Comparison of ENCODE assay signal across 7 mouse cellular contexts in the genomic region with DNA sequence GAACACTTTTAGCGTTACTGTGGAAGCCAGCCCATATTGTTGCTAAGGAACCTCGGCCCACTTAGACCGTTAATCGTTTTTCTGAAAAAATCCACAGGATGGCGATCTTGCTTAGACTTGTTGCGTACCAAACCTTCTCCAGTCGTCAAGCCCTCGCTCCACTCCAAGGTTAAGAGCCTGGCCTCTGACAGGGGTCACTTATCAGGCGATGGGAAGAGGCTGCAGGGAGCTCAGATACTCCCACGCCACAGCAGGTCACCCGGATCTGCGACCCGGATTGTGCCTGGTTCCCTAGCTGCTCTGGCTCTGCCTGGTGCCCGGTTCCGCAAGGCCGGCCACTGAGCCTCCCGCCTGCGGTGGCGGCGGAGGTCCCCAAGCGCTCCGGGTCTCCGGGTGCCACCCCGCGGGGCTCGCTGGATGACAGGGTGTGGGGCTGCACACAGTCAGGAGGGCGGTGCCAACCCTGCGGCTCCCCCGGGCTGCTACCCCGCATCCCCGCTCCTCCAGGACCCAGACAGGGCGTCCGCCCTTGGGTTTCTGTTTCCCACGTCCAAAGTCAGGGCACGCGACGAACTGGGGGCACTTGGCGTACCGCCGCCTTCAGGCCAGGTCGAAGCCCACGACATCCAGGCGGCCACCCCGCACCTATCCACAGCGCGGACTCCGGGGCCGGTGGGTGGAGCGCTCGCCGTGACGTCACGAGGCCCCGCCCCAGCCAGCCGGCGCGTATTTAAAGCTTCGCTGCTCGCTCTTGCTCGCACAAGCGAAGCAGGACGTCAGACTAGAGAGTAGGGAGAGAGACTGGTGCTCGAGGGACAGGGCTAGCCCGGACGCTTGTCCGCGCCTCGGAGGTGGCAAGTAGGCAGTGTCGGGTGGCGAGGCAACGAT. TPM values are rescaled to one million over a fixed set of nuclear protein-coding genes. Genes with fewer than 3 reads are reported as not detected.
A peak's percentile ranks its signal among the peaks of the same experiment; 100 is the strongest.
DNase-seq lines count a peak whose midpoint lies in the region; ATAC-seq and TF ChIP-seq lines count a peak whose summit lies in the region.

A gene (plus strand): TSS at position 756 of the 888 bp plus-strand sequence.

- peak; percentile 75 for TF ChIP-seq CTCF in heart, adult 2 months (IDR thresholded peaks at IDR 0.05)
- peak; percentile 75 for TF ChIP-seq CTCF in kidney, adult 2 months (conservative IDR thresholded peaks at IDR 0.05; ENCODE audit: insufficient read depth, insufficient read length, low read depth, low read length)
- TF ChIP-seq CTCF in small intestine, adult 2 months (IDR thresholded peaks at IDR 0.05; ENCODE audit: extremely low read depth, insufficient read length, insufficient replicate concordance, low read depth, low read length): peak; percentile 45; the same call in 1 of the 2 replicates

- H3K9me3 ChIP-seq in embryonic facial prominence, embryonic 13.5 days: peaks cover 5% of the 10 kb centered on the region; the same call in 1 of the 2 replicates
- no peaks in the 10 kb centered on the region for H3K9me3 ChIP-seq in limb, embryonic 11.5 days (ENCODE audit: control insufficient read depth, low read length)
- H3K9me3 ChIP-seq in midbrain, embryonic 13.5 days: peaks cover 2% of the 10 kb centered on the region; the same call in 1 of the 2 replicates

- peak; percentile 86 to 88 for DNase-seq in adrenal gland, postnatal 4 days (ENCODE audit: low spot score in 2 of 2)
- DNase-seq in heart, adult 2 months: peak; percentile 96 to 99
- DNase-seq in kidney, adult 2 months: peak; percentile 95
- DNase-seq in limb, embryonic 11.5 days (ENCODE audit: low spot score): peak; percentile 97

- peak within 1 kb of the TSS; percentile 96 for H3K4me2 ChIP-seq in embryonic facial prominence, embryonic 13.5 days
- peak within 1 kb of the TSS; percentile 96 for H3K4me2 ChIP-seq in limb, embryonic 11.5 days (ENCODE audit: low read depth, severe bottlenecking)
- H3K4me2 ChIP-seq in midbrain, embryonic 13.5 days (replicated peaks): peak within 1 kb of the TSS; percentile 97

- peak; percentile 95 for ATAC-seq in embryonic facial prominence, embryonic 13.5 days (ENCODE audit: insufficient number of reproducible peaks, insufficient read depth, low FRiP score, low TSS enrichment, low read depth)
- ATAC-seq in limb, embryonic 11.5 days (ENCODE audit: insufficient number of reproducible peaks, low FRiP score, low TSS enrichment, low read depth): peak; percentile 95
- ATAC-seq in midbrain, embryonic 13.5 days: peak; percentile 93

- intact Hi-C loops in heart, adult 2 months (cut with DNase I): loop anchor here (1.0 to 5.0 kb wide), 6 partner anchors 143 to 504 kb away; no protein-coding TSS in a partner anchor

- peak within 1 kb of the TSS; percentile 83 for H3K4me3 ChIP-seq in embryonic facial prominence, embryonic 13.5 days
- peak within 1 kb of the TSS; percentile 78 for H3K4me3 ChIP-seq in heart, adult 2 months
- peak within 1 kb of the TSS; percentile 61 for H3K4me3 ChIP-seq in kidney, adult 2 months (ENCODE audit: insufficient read depth, low read depth, low read length)
- peak within 1 kb of the TSS; percentile 69 for H3K4me3 ChIP-seq in limb, embryonic 11.5 days (ENCODE audit: low read depth, low read length)
- peak within 1 kb of the TSS; percentile 71 for H3K4me3 ChIP-seq in midbrain, embryonic 13.5 days (replicated peaks)
- peak within 1 kb of the TSS; percentile 75 for H3K4me3 ChIP-seq in small intestine, adult 2 months (ENCODE audit: low read depth, low read length)

- no peaks in the 10 kb centered on the region for H3K79me2 ChIP-seq in heart, adult 2 months (replicated peaks; ENCODE audit: control insufficient read depth, insufficient read depth, low read length)

- TF ChIP-seq EP300 in heart, adult 2 months (IDR thresholded peaks at IDR 0.05; ENCODE audit: insufficient read depth, low read depth, low read length): peak; percentile 93

- H3K4me1 ChIP-seq in embryonic facial prominence, embryonic 13.5 days: peaks cover 24% of the 10 kb centered on the region
- peaks cover 3% of the 10 kb centered on the region; the same call in 1 of the 2 replicates for H3K4me1 ChIP-seq in heart, adult 2 months (ENCODE audit: control insufficient read depth, insufficient read depth, low read length)
- no peaks in the 10 kb centered on the region for H3K4me1 ChIP-seq in kidney, adult 2 months (ENCODE audit: control insufficient read depth, insufficient read depth, low read length)
- no peaks in the 10 kb centered on the region for H3K4me1 ChIP-seq in limb, embryonic 11.5 days (ENCODE audit: control insufficient read depth, insufficient read depth, low read length)
- peaks cover 24% of the 10 kb centered on the region for H3K4me1 ChIP-seq in midbrain, embryonic 13.5 days (replicated peaks)
- H3K4me1 ChIP-seq in small intestine, adult 2 months (ENCODE audit: control insufficient read depth, insufficient read depth, insufficient read length, low read length): peaks cover 1% of the 10 kb centered on the region; the same call in 1 of the 2 replicates

- peaks cover 21% of the 10 kb centered on the region for H3K36me3 ChIP-seq in embryonic facial prominence, embryonic 13.5 days
- H3K36me3 ChIP-seq in heart, adult 2 months (ENCODE audit: control insufficient read depth, insufficient read depth, low read length): peaks cover 16% of the 10 kb centered on the region
- H3K36me3 ChIP-seq in kidney, adult 2 months (ENCODE audit: control insufficient read depth, insufficient read depth, low read length): peaks cover 4% of the 10 kb centered on the region; the same call in 1 of the 2 replicates
- peaks cover 12% of the 10 kb centered on the region for H3K36me3 ChIP-seq in limb, embryonic 11.5 days (ENCODE audit: control insufficient read depth, insufficient read depth, low read length)
- H3K36me3 ChIP-seq in midbrain, embryonic 13.5 days: peaks cover 22% of the 10 kb centered on the region
- H3K36me3 ChIP-seq in small intestine, adult 2 months (ENCODE audit: control insufficient read depth, insufficient read depth, low read length): peaks cover 6% of the 10 kb centered on the region

- under 1% methylated on average over 69 of the region's 71 CpGs for WGBS in embryonic facial prominence, embryonic 13.5 days
- WGBS in heart, adult 2 months: under 1% methylated on average over 71 of the region's 71 CpGs
- under 1% methylated on average over 71 of the region's 71 CpGs for WGBS in kidney, adult 2 months
- under 1% methylated on average over 65 of the region's 71 CpGs for WGBS in limb, embryonic 11.5 days
- whole genome bisulfite sequencing in midbrain, embryonic 13.5 days: under 1% methylated on average over 71 of the region's 71 CpGs
- under 1% methylated on average over 71 of the region's 71 CpGs for WGBS in small intestine, adult 2 months

- H3K9ac ChIP-seq in embryonic facial prominence, embryonic 13.5 days: peak within 1 kb of the TSS; percentile 93
- H3K9ac ChIP-seq in heart, adult 2 months (ENCODE audit: low read depth, low read length): peak within 1 kb of the TSS; percentile 92
- H3K9ac ChIP-seq in limb, embryonic 11.5 days (ENCODE audit: low read length): peak within 1 kb of the TSS; percentile 79
- peak within 1 kb of the TSS; percentile 93 for H3K9ac ChIP-seq in midbrain, embryonic 13.5 days (replicated peaks)

- TF ChIP-seq POLR2A in heart, adult 2 months (IDR thresholded peaks at IDR 0.05; ENCODE audit: insufficient read depth, low read depth, low read length): peak; percentile 100
- TF ChIP-seq POLR2A in kidney, adult 2 months (IDR thresholded peaks at IDR 0.05; ENCODE audit: low read depth, low read length): peak; percentile 100
- peak; percentile 99 for TF ChIP-seq POLR2A in small intestine, adult 2 months (IDR thresholded peaks at IDR 0.05; ENCODE audit: low read depth, low read length)

- H3K27me3 ChIP-seq in embryonic facial prominence, embryonic 13.5 days: no peaks in the 10 kb centered on the region
- H3K27me3 ChIP-seq in heart, adult 2 months (ENCODE audit: control insufficient read depth, insufficient read depth, low read length): no peaks in the 10 kb centered on the region
- H3K27me3 ChIP-seq in kidney, adult 2 months (replicated peaks; ENCODE audit: control insufficient read depth, insufficient read depth, low read length): no peaks in the 10 kb centered on the region
- H3K27me3 ChIP-seq in limb, embryonic 11.5 days (ENCODE audit: control insufficient read depth, insufficient read depth, low read length): no peaks in the 10 kb centered on the region
- peaks cover 8% of the 10 kb centered on the region for H3K27me3 ChIP-seq in midbrain, embryonic 13.5 days
- peaks cover 2% of the 10 kb centered on the region; the same call in 1 of the 2 replicates for H3K27me3 ChIP-seq in small intestine, adult 2 months (ENCODE audit: control insufficient read depth, insufficient read depth, low read length)

- H3K27ac ChIP-seq in embryonic facial prominence, embryonic 13.5 days: peak within 1 kb of the TSS; percentile 89
- peak within 1 kb of the TSS; percentile 95 for H3K27ac ChIP-seq in heart, adult 2 months
- peak within 1 kb of the TSS; percentile 86 for H3K27ac ChIP-seq in kidney, adult 2 months (ENCODE audit: insufficient read depth, low read depth, low read length)
- H3K27ac ChIP-seq in limb, embryonic 11.5 days (replicated peaks; ENCODE audit: low read depth, low read length): peak within 1 kb of the TSS; percentile 42; the same call in 1 of the 2 replicates
- H3K27ac ChIP-seq in midbrain, embryonic 13.5 days: peak within 1 kb of the TSS; percentile 90
- peak within 1 kb of the TSS; percentile 39 for H3K27ac ChIP-seq in small intestine, adult 2 months (ENCODE audit: insufficient read depth, low read depth, low read length)

RNA-seq across cellular contexts. Expression of the gene that starts here (rescaled TPM):
- total RNA-seq in adrenal gland, postnatal 4 days (2021): 10 to 100 TPM; 51.7 to 68.1 TPM
- polyA plus RNA-seq in embryonic facial prominence, embryonic 13.5 days (2015; fragmentation: Nextera tagmentation; extraction: Ambion mirVana): 196 and 213 TPM in 2 replicates
- 10 to 100 TPM; 14.8 to 23.8 TPM for total RNA-seq in heart, adult 2 months (2021)
- 11.0 and 17.3 TPM in 2 replicates for polyA plus RNA-seq in heart, adult 2 months (2012; rRNA removed)
- polyA plus RNA-seq in kidney, adult 2 months (2012; rRNA removed): 4.5 and 5.4 TPM in 2 replicates
- 86.6 and 95.9 TPM in 2 replicates for polyA plus RNA-seq in limb, embryonic 11.5 days (2014; fragmentation: Nextera tagmentation; extraction: Ambion mirVana)
- 155 TPM in 2 replicates for polyA plus RNA-seq in midbrain, embryonic 13.5 days (2015; fragmentation: Nextera tagmentation; extraction: Ambion mirVana)
- 3.1 and 3.5 TPM in 2 replicates for polyA plus RNA-seq in small intestine, adult 2 months (2012; rRNA removed)

Comparison
In these comparisons a context has a peak if more than half of its experiments do, and no peak if none do; other contexts are left out.
1. Peak in every context shown above with its lines: DNase-seq, ATAC-seq, H3K4me3 ChIP-seq and H3K27ac ChIP-seq.
2. H3K27ac ChIP-seq: peak in every context shown above with its lines; median percentile 95 in heart, adult 2 months; 90 in midbrain, embryonic 13.5 days; 89 in embryonic facial prominence, embryonic 13.5 days; 86 in kidney, adult 2 months; 42 in limb, embryonic 11.5 days; 39 in small intestine, adult 2 months.